Mouse (Mus musculus): ENCODE measurements around the gene Ppm1g. TPM values are rescaled to one million over a fixed set of nuclear protein-coding genes. Genes with fewer than 3 reads are reported as not detected.
A peak's percentile ranks its signal among the peaks of the same experiment; 100 is the strongest.

Ppm1g gene
- polyA plus RNA-seq, 1 experiment from 2014 or later: 125 TPM

DNA sequence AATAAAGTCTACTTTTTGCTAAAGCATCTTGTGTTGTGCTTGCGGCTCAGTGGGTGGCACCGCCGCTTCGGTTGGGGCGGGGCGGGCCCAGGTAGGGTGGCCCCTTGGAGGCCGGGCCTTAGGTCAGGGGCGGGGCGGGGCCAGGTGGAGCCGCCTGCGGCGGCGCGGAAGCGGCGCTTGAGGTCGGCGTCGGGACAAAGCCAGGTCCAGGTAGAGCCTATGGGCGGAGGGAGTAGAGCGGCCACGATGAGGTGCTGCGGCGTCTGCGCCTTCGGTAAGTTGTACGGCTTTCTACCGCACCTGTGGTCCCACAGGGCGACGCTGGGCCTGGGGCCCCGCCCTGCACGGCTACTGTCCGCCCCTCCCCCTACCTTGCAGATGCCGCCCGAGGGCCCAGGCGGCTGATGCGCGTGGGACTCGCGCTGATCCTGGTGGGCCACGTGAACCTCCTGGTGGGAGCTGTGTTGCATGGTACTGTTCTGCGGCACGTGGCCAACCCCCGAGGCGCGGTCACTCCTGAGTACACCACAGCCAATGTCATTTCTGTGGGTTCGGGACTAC lies 31.1 kb upstream of the Ppm1g start, which contains the start of gene Krtcap3:
TSS of gene Krtcap3 (plus strand) at position 151 of the 561 bp plus-strand sequence.
- Histone ChIP-seq H3K9me3 (no peaks in the 10 kb centered on the region), H3K4me1 (peaks cover 16% of the 10 kb centered on the region), H3K4me2 (peak within 1 kb of the TSS; percentile 52), H3K4me3 (replicated peaks) (peak within 1 kb of the TSS; percentile 45), H3K9ac (peak within 1 kb of the TSS; percentile 37; the same call in 1 of the 2 replicates), H3K27ac (peak within 1 kb of the TSS; percentile 83), H3K27me3 (replicated peaks) (no peaks in the 10 kb centered on the region), H3K36me3 (peaks cover 42% of the 10 kb centered on the region)
- ATAC-seq (ENCODE audit: insufficient read depth, low FRiP score, low read depth): peak; percentile 89
- WGBS: 28% methylated on average over 45 of the region's 47 CpGs

DNA sequence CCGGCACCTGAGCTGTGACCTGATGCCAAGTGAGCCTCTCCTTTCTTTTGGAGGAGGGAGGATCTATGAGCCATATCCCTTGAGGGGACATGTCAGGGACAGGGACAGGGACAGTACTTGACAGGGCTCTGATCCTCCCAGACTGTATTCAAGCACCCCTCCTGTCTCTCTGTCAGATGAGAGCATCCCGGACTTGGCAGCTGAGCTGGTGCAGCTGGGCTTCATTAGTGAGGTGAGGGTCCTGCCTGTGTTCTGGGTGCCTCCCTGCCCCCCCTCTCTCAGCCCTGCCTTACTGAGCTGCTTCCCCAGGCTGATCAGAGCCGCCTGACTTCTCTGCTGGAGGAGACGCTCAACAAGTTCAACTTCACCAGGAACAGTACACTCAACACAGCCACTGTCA lies 30.2 kb upstream of the Ppm1g start:
- Histone ChIP-seq H3K9me3 (no peaks in the 10 kb centered on the region), H3K4me1 (peaks cover 16% of the 10 kb centered on the region), H3K9ac (no peak overlapping the region), H3K27ac (no peak overlapping the region), H3K4me2 (no peak overlapping the region), H3K36me3 (peaks cover 45% of the 10 kb centered on the region), H3K27me3 (replicated peaks) (no peaks in the 10 kb centered on the region), H3K4me3 (replicated peaks) (no peak overlapping the region)
- 58% methylated on average over 4 of the region's 4 CpGs for WGBS
- ATAC-seq (ENCODE audit: insufficient read depth, low FRiP score, low read depth): no peak

DNA sequence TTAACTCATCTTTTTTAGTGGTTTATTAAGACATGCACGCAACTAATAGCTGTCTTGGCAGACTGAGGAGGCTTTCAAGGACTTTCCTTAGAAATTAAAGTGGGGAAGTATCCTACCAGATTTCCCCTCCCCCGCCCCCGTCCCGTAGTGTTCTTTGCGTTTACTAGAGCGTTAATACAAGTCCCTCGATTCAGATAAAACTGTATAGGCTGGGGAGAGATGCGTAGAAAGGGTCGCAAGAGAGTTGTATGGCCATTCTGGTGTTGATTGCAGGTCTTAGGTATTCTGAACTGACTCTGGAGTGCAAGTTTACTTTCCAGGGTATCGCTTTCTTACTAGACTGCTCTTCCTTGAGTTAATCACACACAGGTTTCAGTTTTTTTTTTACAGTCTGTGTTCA lies 21.7 kb upstream of the Ppm1g start:
- H3K4me1 ChIP-seq: peaks cover 2% of the 10 kb centered on the region; the same call in 1 of the 2 replicates
- H3K27ac ChIP-seq: no peak overlapping the region
- H3K27me3 ChIP-seq (replicated peaks): no peaks in the 10 kb centered on the region
- peak overlapping the region; percentile 75 for H3K4me2 ChIP-seq
- H3K9ac ChIP-seq: peak overlapping the region; percentile 99; the same call in 1 of the 2 replicates
- H3K4me3 ChIP-seq (replicated peaks): peak overlapping the region; percentile 98
- H3K36me3 ChIP-seq: peaks cover 21% of the 10 kb centered on the region; the same call in 1 of the 2 replicates
- 22% methylated on average over 10 of the region's 10 CpGs for WGBS
- no peak for ATAC-seq (ENCODE audit: insufficient read depth, low FRiP score, low read depth)
- no peaks in the 10 kb centered on the region for H3K9me3 ChIP-seq

DNA sequence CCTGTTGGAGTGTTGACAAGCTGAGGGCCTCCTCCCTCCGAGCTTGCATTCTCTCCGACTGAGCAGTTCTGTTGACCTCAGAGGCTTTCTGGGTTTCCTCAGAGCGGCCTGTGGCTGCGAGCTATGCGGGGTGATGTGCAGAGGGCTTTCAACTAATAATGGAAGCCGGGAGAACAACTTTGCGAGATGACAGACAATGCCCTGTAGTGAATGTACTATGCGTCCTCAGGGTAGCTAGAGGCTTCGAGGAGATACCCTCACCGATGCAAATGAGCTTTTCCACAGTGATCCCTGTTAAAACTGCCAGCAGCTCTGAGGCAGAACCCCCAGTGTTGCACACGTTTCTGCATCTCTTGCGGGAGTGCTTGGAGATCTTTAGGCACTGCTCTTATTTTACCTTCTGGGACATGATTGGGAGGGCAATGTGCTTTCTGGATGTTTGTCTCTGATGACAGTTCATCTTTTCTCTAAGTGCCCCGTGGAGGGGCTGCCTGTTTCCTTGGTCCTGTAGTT lies 21.1 kb upstream of the Ppm1g start:
- Histone ChIP-seq H3K9me3 (no peaks in the 10 kb centered on the region), H3K4me2 (peak overlapping the region; percentile 75), H3K4me3 (replicated peaks) (peak overlapping the region; percentile 98), H3K4me1 (peaks cover 2% of the 10 kb centered on the region; the same call in 1 of the 2 replicates), H3K36me3 (peaks cover 16% of the 10 kb centered on the region; the same call in 1 of the 2 replicates), H3K9ac (peak overlapping the region; percentile 99), H3K27ac (peak overlapping the region; percentile 99), H3K27me3 (replicated peaks) (no peaks in the 10 kb centered on the region)
- no peak for ATAC-seq (ENCODE audit: insufficient read depth, low FRiP score, low read depth)
- under 1% methylated on average over 13 of the region's 13 CpGs for WGBS

DNA sequence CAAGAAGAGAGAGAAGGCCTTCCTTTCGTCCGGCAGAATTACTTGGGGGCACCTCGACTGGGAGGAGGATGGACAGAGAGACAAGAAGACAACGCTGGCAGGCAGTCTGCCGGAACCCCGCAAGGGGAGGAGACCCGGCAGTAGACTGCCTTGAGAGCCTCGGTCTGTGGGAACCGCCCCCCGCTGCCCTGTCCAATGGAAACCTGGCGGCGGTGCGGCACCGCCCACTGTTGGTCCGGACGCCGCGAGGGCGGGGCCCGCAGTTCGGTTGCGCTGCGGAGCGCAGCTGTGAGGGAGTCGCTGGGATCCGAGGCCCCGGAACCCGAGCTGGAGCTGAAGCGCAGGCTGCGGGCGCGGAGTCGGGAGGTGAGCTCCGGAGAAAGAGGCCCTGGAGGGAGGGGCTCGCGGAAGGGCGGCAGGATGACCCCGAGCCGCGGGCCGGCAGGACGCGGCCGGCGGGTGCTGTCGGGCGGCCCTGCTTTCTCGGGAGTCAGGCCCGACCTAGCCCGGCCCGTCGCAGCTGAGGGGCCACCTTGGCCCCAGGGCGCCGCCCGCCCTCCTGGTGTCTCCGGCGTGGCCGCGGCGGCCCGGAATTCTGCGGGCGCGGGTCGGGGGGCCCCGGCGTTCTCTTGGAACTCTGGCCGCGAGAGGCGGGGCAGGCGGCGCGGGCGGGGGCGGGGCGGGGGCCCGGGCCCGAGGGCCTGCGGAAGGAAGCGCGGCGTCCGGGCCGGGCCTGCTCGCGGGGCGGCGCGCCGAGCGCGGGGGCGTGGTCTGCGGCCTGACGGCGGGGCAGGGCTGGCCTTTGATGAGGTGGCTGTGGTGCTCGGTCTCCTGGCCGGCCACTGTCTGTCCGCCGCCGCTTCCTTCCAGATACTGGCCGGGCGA lies 20.4 kb upstream of the Ppm1g start, which contains the start of the genes Nrbp1 and Gm9970:
TSS of gene Nrbp1 (plus strand) at position 228 of the 885 bp plus-strand sequence.
TSS of gene Gm9970 (minus strand) at position 596 of the 885 bp plus-strand sequence.
- under 1% methylated on average over 82 of the region's 103 CpGs for WGBS
- Histone ChIP-seq H3K4me3 (replicated peaks) (peak within 1 kb of the TSS; percentile 98), H3K27ac (peak within 1 kb of the TSS; percentile 99), H3K4me2 (peak within 1 kb of the TSS; percentile 75), H3K27me3 (replicated peaks) (no peaks in the 10 kb centered on the region), H3K9me3 (no peaks in the 10 kb centered on the region), H3K36me3 (0 out of 2 replicates have a peak, but pooled peaks cover 9% of the 10 kb centered on the region), H3K9ac (peak within 1 kb of the TSS; percentile 99), H3K4me1 (peaks cover 2% of the 10 kb centered on the region; the same call in 1 of the 2 replicates)
- ATAC-seq (ENCODE audit: insufficient read depth, low FRiP score, low read depth): peak; percentile 98

DNA sequence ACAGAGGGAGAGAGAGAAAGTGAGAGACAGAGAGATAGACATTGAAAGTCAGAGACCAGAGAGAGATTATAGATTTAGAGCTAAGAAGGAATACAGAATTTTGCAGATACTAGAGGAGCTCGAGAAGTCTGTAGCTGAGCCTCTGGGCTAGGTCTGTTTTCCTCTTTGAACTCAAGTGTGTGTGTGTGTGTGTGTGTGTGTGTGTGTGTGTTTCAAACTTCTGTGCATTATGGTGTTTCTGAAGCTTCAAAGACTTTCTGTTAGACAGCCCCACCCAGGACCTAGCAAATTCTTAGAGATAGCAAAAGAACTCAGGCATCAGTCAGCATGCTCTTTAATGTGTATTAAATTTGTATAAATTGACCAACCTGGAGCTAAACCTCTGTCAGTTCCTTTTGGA lies 6.2 kb upstream of the Ppm1g start:
- ATAC-seq (ENCODE audit: insufficient read depth, low FRiP score, low read depth): no peak
- Histone ChIP-seq H3K9ac (no peak overlapping the region), H3K4me3 (replicated peaks) (no peak overlapping the region), H3K4me1 (no peaks in the 10 kb centered on the region), H3K4me2 (no peak overlapping the region), H3K27me3 (replicated peaks) (no peaks in the 10 kb centered on the region), H3K27ac (no peak overlapping the region), H3K9me3 (no peaks in the 10 kb centered on the region), H3K36me3 (no peaks in the 10 kb centered on the region)
- 70% methylated on average over 1 of the region's 1 CpGs for WGBS

DNA sequence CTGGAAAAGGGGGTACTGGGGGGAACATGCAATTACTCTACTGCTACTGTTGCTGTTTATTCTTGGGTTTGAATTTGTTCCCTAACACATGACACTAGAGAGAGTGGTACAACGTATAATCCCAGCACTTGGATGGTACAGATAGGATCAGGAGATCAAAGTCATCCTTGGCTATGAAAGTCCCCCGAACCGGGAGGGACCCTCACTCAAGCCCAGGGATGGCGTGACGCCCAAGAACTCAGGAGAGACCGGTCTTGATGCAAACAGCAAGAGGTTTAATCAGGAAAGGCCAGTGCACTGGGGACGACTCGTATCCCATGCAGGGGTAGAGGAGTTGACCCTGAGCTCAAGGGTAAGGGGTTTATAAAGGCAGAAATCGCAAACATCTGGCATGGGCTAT lies 2.2 kb upstream of the Ppm1g start:
- WGBS: 93% methylated on average over 9 of the region's 9 CpGs
- H3K9me3 ChIP-seq: no peaks in the 10 kb centered on the region
- no peak overlapping the region for H3K4me2 ChIP-seq
- no peak overlapping the region for H3K4me3 ChIP-seq (replicated peaks)
- H3K27ac ChIP-seq: no peak overlapping the region
- H3K36me3 ChIP-seq: no peaks in the 10 kb centered on the region
- H3K27me3 ChIP-seq (replicated peaks): no peaks in the 10 kb centered on the region
- H3K4me1 ChIP-seq: no peaks in the 10 kb centered on the region
- ATAC-seq (ENCODE audit: insufficient read depth, low FRiP score, low read depth): no peak
- H3K9ac ChIP-seq: no peak overlapping the region

DNA sequence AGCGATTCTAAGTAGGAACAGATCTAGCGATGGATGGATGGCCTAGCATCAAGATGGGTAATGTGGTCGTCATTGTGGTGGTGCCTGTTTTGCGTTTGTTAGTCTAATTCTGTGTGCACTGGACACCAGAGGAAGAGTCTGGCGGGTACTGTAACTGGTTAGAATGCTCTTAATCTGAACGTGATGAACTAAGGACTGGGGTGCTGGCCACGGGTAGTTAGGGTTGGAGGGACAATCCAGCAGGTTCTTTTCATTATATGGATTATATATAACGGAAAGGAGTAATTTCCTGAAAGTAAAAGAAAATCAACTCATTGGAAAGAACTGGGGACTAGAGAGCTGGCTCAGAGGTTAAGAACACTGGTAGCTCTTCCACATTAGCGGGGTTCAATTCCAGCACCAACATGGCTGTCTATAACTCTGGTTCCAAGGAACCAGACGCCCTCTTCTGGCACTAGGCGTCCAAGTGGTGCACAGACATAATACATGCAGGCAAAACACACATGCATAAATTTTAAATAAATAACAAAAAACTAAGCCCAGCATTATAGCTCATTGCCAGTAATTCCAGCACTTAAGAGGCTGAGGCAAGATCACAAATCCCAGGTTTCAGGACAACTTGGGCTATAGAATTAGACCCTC lies 938 bp upstream of the Ppm1g start:
- Histone ChIP-seq H3K4me1 (no peaks in the 10 kb centered on the region), H3K27ac (peak overlapping the region; percentile 94), H3K4me3 (replicated peaks) (peak overlapping the region; percentile 100), H3K4me2 (peak overlapping the region; percentile 85), H3K9me3 (no peaks in the 10 kb centered on the region), H3K27me3 (replicated peaks) (no peaks in the 10 kb centered on the region), H3K36me3 (no peaks in the 10 kb centered on the region), H3K9ac (peak overlapping the region; percentile 63)
- no peak for ATAC-seq (ENCODE audit: insufficient read depth, low FRiP score, low read depth)
- WGBS: 12% methylated on average over 11 of the region's 11 CpGs

DNA sequence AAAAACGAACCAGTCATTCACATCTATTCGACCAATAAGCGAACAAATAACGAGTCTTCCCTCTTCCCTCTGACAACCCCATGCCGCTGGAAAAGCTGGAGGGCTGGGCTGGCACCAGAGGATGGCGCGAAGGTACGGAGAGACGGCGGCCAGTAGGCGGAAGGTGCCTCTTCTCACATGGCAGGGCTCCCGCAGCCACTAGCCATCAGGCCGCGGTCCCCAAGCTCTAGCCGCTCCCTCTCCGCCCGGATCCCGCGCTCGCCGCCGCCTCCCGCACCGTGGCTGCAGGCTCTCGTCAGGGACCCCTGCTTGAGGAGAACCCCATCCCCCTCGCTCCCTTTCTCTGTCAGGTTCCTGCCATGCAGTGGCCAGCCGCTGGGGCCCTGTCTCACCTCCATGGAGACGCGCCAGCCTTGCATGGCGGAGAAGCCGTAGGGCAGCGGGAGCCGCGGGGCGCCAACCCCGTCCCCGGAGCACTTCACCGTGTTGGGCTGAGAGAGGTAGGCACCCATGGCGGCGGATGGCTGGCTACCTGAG lies 508 bp downstream of the Ppm1g start:
- peak; percentile 56 for ATAC-seq (ENCODE audit: insufficient read depth, low FRiP score, low read depth)
- H3K27ac ChIP-seq: peak overlapping the region; percentile 95
- no peaks in the 10 kb centered on the region for H3K27me3 ChIP-seq (replicated peaks)
- peak overlapping the region; percentile 96 for H3K9ac ChIP-seq
- H3K36me3 ChIP-seq: no peaks in the 10 kb centered on the region
- no peaks in the 10 kb centered on the region for H3K4me1 ChIP-seq
- H3K9me3 ChIP-seq: no peaks in the 10 kb centered on the region
- H3K4me3 ChIP-seq (replicated peaks): peak overlapping the region; percentile 100
- H3K4me2 ChIP-seq: peak overlapping the region; percentile 85
- WGBS: under 1% methylated on average over 40 of the region's 40 CpGs

DNA sequence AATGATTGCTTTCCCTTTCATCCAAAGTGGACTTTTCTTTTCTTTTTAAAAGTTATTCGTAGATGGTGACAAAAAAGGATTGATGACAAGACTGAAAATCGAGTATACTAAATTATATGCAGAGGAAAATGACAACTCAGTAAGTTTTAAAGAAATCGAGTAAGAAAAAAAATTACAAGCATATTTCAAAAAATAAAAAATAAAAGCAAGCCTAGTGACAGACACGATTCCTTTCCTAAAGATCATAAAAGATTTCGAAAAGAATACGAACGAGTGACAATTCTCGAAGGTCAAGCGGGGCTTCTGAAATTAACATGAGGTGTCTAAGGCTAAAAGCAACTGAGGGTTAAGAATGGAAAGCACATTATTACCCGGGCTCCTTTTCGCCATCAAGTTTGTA lies 1.0 kb downstream of the Ppm1g start:
- Histone ChIP-seq H3K4me3 (replicated peaks) (peak overlapping the region; percentile 100), H3K27ac (peak overlapping the region; percentile 95), H3K36me3 (no peaks in the 10 kb centered on the region), H3K9ac (peak overlapping the region; percentile 96; the same call in 1 of the 2 replicates), H3K9me3 (no peaks in the 10 kb centered on the region), H3K4me1 (no peaks in the 10 kb centered on the region), H3K4me2 (peak overlapping the region; percentile 85), H3K27me3 (replicated peaks) (no peaks in the 10 kb centered on the region)
- ATAC-seq (ENCODE audit: insufficient read depth, low FRiP score, low read depth): no peak
- under 1% methylated on average over 11 of the region's 11 CpGs for WGBS

DNA sequence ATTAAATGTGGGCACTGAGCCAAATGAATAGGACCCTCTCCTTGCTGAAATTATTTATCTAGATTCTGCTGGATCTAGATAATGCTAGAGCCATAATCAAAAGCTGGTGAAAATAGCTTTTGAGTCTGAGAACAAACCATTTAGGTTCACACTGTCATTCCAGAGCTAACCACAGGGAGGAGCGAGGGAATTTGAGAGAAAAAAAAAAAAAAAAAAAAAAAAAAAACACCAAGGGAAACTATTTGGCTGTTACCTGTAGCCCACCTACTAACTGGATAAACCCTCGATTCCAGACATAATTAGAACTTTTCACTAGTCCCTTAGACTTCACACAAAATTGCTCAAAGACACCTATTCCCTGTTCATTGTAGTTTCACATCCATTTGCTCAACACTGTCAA lies 1.4 kb downstream of the Ppm1g start:
- Histone ChIP-seq H3K36me3 (no peaks in the 10 kb centered on the region), H3K9me3 (no peaks in the 10 kb centered on the region), H3K27me3 (replicated peaks) (no peaks in the 10 kb centered on the region), H3K4me2 (peak overlapping the region; percentile 85), H3K4me3 (replicated peaks) (peak overlapping the region; percentile 100; the same call in 1 of the 2 replicates), H3K9ac (no peak overlapping the region), H3K4me1 (no peaks in the 10 kb centered on the region), H3K27ac (no peak overlapping the region)
- ATAC-seq (ENCODE audit: insufficient read depth, low FRiP score, low read depth): no peak
- WGBS: 0% methylated on average over 2 of the region's 2 CpGs

All from stomach, embryonic 15.5 days (tissue).